Mouse (Mus musculus) small intestine, adult 2 months (tissue): ENCODE measurements around the gene Ywhah.

Experiments used
- CTCF ChIP-seq: fragments of 200-500 bp; IDR thresholded peaks from 2 replicates; pipeline ENCODE4 v1.5.1; 2012; ENCODE audit warnings: low read depth, mild to moderate bottlenecking, control low read depth, inconsistent platforms, low read length, moderate library complexity, mixed read lengths; ENCODE audit not compliant: insufficient replicate concordance, insufficient read length; ENCODE audit errors: extremely low read depth
- POLR2A ChIP-seq: fragments of 200-500 bp; IDR thresholded peaks from 2 replicates; pipeline ENCODE4 v1.6.1; 2012; ENCODE audit warnings: low read depth, mild to moderate bottlenecking, control low read depth, inconsistent platforms, low read length, moderate library complexity

DNA sequence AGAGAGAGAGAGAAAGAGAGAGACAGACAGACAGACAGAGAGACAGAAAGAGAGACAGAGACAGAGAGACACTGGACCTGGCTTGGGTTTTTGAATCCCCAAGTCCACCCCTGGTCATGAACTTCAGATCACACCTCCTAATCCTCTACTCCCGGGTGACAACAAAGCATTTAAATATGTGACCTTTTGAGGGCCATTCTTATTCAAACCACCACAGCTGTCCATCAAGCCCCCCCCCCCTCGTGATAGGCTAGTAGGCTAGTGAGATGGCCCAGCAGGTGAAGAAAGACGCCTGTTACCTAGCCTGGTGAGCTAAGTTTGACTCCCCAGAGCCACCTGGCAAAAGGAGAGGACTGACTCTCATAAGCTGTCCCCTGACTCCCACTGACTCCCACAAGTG lies 16.3 kb downstream of the Ywhah start:
- TF ChIP-seq POLR2A (no peak), CTCF (no peak)
